Mouse (Mus musculus): Measurements from ENCODE around the gene Gm33543.

Gm33543 gene

GRCm38 (mm10) chr10:95830891-95831290 is 11.8 kb downstream of the Gm33543 start:
- no peak for DNase-seq

GRCm38 (mm10) chr10:95829471-95829870 is 13.3 kb downstream of the Gm33543 start:
- DNase-seq = no peak

- no peak for DNase-seq
Measured at GRCm38 (mm10) chr10:95828374-95828773, 14.4 kb downstream of the Gm33543 start.

- DNase-seq = no peak
Measured at GRCm38 (mm10) chr10:95825651-95826050, 17.1 kb downstream of the Gm33543 start.

- no peak for DNase-seq
Measured at GRCm38 (mm10) chr10:95818506-95818905, 24.2 kb downstream of the Gm33543 start.

GRCm38 (mm10) chr10:95817419-95818161 is 25.1 kb downstream of the Gm33543 start:
- DNase-seq = no peak

GRCm38 (mm10) chr10:95814351-95814750 is 28.4 kb downstream of the Gm33543 start:
- no peak for DNase-seq

- DNase-seq = no peak
Measured at GRCm38 (mm10) chr10:95811869-95812268, 30.9 kb downstream of the Gm33543 start.

- DNase-seq = no peak
Measured at GRCm38 (mm10) chr10:95801443-95801811, 41.3 kb downstream of the Gm33543 start.

- no peak for DNase-seq
Measured at GRCm38 (mm10) chr10:95800693-95801442, 41.9 kb downstream of the Gm33543 start.

GRCm38 (mm10) chr10:95797645-95798395 is 44.9 kb downstream of the Gm33543 start:
- no peak for DNase-seq

GRCm38 (mm10) chr10:95795500-95795899 is 47.2 kb downstream of the Gm33543 start:
- no peak for DNase-seq

GRCm38 (mm10) chr10:95794706-95795105 is 48.0 kb downstream of the Gm33543 start:
- DNase-seq = no peak

- DNase-seq = no peak
Measured at GRCm38 (mm10) chr10:95791427-95791804, 51.3 kb downstream of the Gm33543 start.

- peak; percentile 26 for DNase-seq
Measured at GRCm38 (mm10) chr10:95790771-95791426, 51.8 kb downstream of the Gm33543 start.

GRCm38 (mm10) chr10:95787176-95787575 is 55.6 kb downstream of the Gm33543 start:
- no peak for DNase-seq

- peak; percentile 47 for DNase-seq
Measured at GRCm38 (mm10) chr10:95784837-95785236, 57.9 kb downstream of the Gm33543 start.

GRCm38 (mm10) chr10:95780881-95781600 is 61.7 kb downstream of the Gm33543 start:
- DNase-seq = no peak

- DNase-seq = peak; percentile 64
Measured at GRCm38 (mm10) chr10:95779801-95780385, 62.8 kb downstream of the Gm33543 start.

- DNase-seq = no peak
Measured at GRCm38 (mm10) chr10:95778622-95779021, 64.1 kb downstream of the Gm33543 start.

- no peak for DNase-seq
Measured at GRCm38 (mm10) chr10:95777701-95778320, 64.9 kb downstream of the Gm33543 start.

Data from lung, postnatal 10 days (tissue).